Mouse (Mus musculus): ENCODE data around the gene Saal1. TPM values are rescaled to one million over a fixed set of nuclear protein-coding genes. Genes with fewer than 3 reads are reported as not detected.

Gene Saal1
- total RNA-seq, 1 experiment = 15.6 TPM

- no peak for DNase-seq (ENCODE audit: low read depth, low spot score)
- no peak overlapping the region for H3K9ac ChIP-seq (ENCODE audit: insufficient read depth, low read depth, low read length, poor library complexity, severe bottlenecking)
- no peaks in the 10 kb centered on the region for H3K9me3 ChIP-seq (ENCODE audit: control insufficient read depth, insufficient read depth, low read depth, low read length)
- in situ Hi-C loops (cut with MboI; ENCODE audit: low sequenced_read_pairs in 2 of 2, unreplicated experiment in 2 of 2) = no loop called here
- H3K4me1 ChIP-seq (ENCODE audit: control insufficient read depth in 2 of 2, insufficient read depth in 2 of 2, low read length in 2 of 2, poor library complexity in 1 of 2) = no peaks in the 10 kb centered on the region
- H3K36me3 ChIP-seq (ENCODE audit: control insufficient read depth, insufficient read depth, low read length, poor library complexity, severe bottlenecking) = no peaks in the 10 kb centered on the region
- H3K4me3 ChIP-seq (ENCODE audit: insufficient read depth in 1 of 2, low read depth in 1 of 2, low read length in 2 of 2, poor library complexity in 1 of 2, severe bottlenecking in 1 of 2) = no peak overlapping the region
- TF ChIP-seq MAFK (IDR thresholded peaks at IDR 0.05; ENCODE audit: insufficient read depth, low read depth, low read length) (no peak), ZNF384 (IDR thresholded peaks at IDR 0.05; ENCODE audit: low read depth, low read length) (no peak), HCFC1 (IDR thresholded peaks at IDR 0.05; ENCODE audit: borderline replicate concordance, insufficient read depth, low read length) (no peak), CHD2 (IDR thresholded peaks at IDR 0.05; ENCODE audit: low read depth, low read length) (no peak), ZC3H11A (IDR thresholded peaks at IDR 0.05; ENCODE audit: borderline replicate concordance, low read depth, low read length) (no peak)
- no peak overlapping the region for H3K27ac ChIP-seq (ENCODE audit: insufficient read depth, low read depth, low read length, poor library complexity, severe bottlenecking)
Observed at GRCm38 (mm10) chr7:46738561-46739460, 28.3 kb upstream of the Saal1 start.

- no peak for DNase-seq (ENCODE audit: low read depth, low spot score)
- TF ChIP-seq MAFK (IDR thresholded peaks at IDR 0.05; ENCODE audit: insufficient read depth, low read depth, low read length) = no peak
- TF ChIP-seq CHD2 (IDR thresholded peaks at IDR 0.05; ENCODE audit: low read depth, low read length) = no peak
- no peak for TF ChIP-seq ZNF384 (IDR thresholded peaks at IDR 0.05; ENCODE audit: low read depth, low read length)
- in situ Hi-C loops (cut with MboI; ENCODE audit: low sequenced_read_pairs in 2 of 2, unreplicated experiment in 2 of 2) = no loop called here
- Histone ChIP-seq H3K4me1 (ENCODE audit: control insufficient read depth in 2 of 2, insufficient read depth in 2 of 2, low read length in 2 of 2, poor library complexity in 1 of 2) (no peaks in the 10 kb centered on the region), H3K36me3 (ENCODE audit: control insufficient read depth, insufficient read depth, low read length, poor library complexity, severe bottlenecking) (no peaks in the 10 kb centered on the region), H3K9me3 (ENCODE audit: control insufficient read depth, insufficient read depth, low read depth, low read length) (no peaks in the 10 kb centered on the region), H3K4me3 (ENCODE audit: insufficient read depth in 1 of 2, low read depth in 1 of 2, low read length in 2 of 2, poor library complexity in 1 of 2, severe bottlenecking in 1 of 2) (no peak overlapping the region), H3K27ac (ENCODE audit: insufficient read depth, low read depth, low read length, poor library complexity, severe bottlenecking) (no peak overlapping the region), H3K9ac (ENCODE audit: insufficient read depth, low read depth, low read length, poor library complexity, severe bottlenecking) (no peak overlapping the region)
Observed at GRCm38 (mm10) chr7:46734983-46735382, 24.5 kb upstream of the Saal1 start.

GRCm38 (mm10) chr7:46732458-46732857, 22.0 kb upstream of the Saal1 start, which contains the start of gene Saa4:
Saa4 (minus strand) TSS chr7:46732603.
- DNase-seq (ENCODE audit: low read depth, low spot score) = no peak
- H3K36me3 ChIP-seq (ENCODE audit: control insufficient read depth, insufficient read depth, low read length, poor library complexity, severe bottlenecking) = no peaks in the 10 kb centered on the region
- H3K4me3 ChIP-seq (ENCODE audit: insufficient read depth in 1 of 2, low read depth in 1 of 2, low read length in 2 of 2, poor library complexity in 1 of 2, severe bottlenecking in 1 of 2) = no peak within 1 kb of the TSS
- no peaks in the 10 kb centered on the region for H3K9me3 ChIP-seq (ENCODE audit: control insufficient read depth, insufficient read depth, low read depth, low read length)
- H3K27ac ChIP-seq (ENCODE audit: insufficient read depth, low read depth, low read length, poor library complexity, severe bottlenecking) = no peak within 1 kb of the TSS
- no peak within 1 kb of the TSS; the same call in 1 of the 2 replicates for H3K9ac ChIP-seq (ENCODE audit: insufficient read depth, low read depth, low read length, poor library complexity, severe bottlenecking)
- in situ Hi-C loops (cut with MboI; ENCODE audit: low sequenced_read_pairs in 2 of 2, unreplicated experiment in 2 of 2) = no loop called here
- no peaks in the 10 kb centered on the region for H3K4me1 ChIP-seq (ENCODE audit: control insufficient read depth in 2 of 2, insufficient read depth in 2 of 2, low read length in 2 of 2, poor library complexity in 1 of 2)
- TF ChIP-seq CHD2 (IDR thresholded peaks at IDR 0.05; ENCODE audit: low read depth, low read length) (no peak), MAFK (IDR thresholded peaks at IDR 0.05; ENCODE audit: insufficient read depth, low read depth, low read length) (no peak), ZNF384 (IDR thresholded peaks at IDR 0.05; ENCODE audit: low read depth, low read length) (no peak), HCFC1 (IDR thresholded peaks at IDR 0.05; ENCODE audit: borderline replicate concordance, insufficient read depth, low read length) (no peak), ZC3H11A (IDR thresholded peaks at IDR 0.05; ENCODE audit: borderline replicate concordance, low read depth, low read length) (no peak)

DNA sequence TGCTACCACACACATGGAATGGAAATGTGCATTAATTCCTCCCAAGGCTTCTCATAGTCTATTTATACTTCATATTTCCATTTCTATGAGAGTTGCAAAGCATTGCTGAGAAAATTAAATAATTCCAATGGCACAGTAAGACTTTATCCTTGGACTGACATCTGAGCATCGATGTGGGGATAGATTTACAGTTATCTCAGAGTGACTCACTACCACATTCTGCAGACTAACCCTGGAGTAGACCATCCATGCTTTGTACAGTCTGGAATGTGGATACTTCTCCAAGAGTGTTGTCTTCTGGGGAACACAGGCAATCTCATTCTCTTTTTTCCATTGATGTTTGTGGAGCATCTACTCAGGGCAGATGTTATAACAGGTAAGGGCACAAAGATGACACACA, 17.1 kb upstream of the Saal1 start:
- Histone ChIP-seq H3K36me3 (ENCODE audit: control insufficient read depth, insufficient read depth, low read length, poor library complexity, severe bottlenecking) (no peaks in the 10 kb centered on the region), H3K9me3 (ENCODE audit: control insufficient read depth, insufficient read depth, low read depth, low read length) (no peaks in the 10 kb centered on the region), H3K4me3 (ENCODE audit: insufficient read depth in 1 of 2, low read depth in 1 of 2, low read length in 2 of 2, poor library complexity in 1 of 2, severe bottlenecking in 1 of 2) (no peak overlapping the region), H3K27ac (ENCODE audit: insufficient read depth, low read depth, low read length, poor library complexity, severe bottlenecking) (no peak overlapping the region), H3K9ac (ENCODE audit: insufficient read depth, low read depth, low read length, poor library complexity, severe bottlenecking) (no peak overlapping the region), H3K4me1 (ENCODE audit: control insufficient read depth in 2 of 2, insufficient read depth in 2 of 2, low read length in 2 of 2, poor library complexity in 1 of 2) (no peaks in the 10 kb centered on the region)
- in situ Hi-C loops (cut with MboI; ENCODE audit: low sequenced_read_pairs in 2 of 2, unreplicated experiment in 2 of 2) = no loop called here
- no peak for DNase-seq (ENCODE audit: low read depth, low spot score)
- TF ChIP-seq HCFC1 (IDR thresholded peaks at IDR 0.05; ENCODE audit: borderline replicate concordance, insufficient read depth, low read length) = no peak

DNA sequence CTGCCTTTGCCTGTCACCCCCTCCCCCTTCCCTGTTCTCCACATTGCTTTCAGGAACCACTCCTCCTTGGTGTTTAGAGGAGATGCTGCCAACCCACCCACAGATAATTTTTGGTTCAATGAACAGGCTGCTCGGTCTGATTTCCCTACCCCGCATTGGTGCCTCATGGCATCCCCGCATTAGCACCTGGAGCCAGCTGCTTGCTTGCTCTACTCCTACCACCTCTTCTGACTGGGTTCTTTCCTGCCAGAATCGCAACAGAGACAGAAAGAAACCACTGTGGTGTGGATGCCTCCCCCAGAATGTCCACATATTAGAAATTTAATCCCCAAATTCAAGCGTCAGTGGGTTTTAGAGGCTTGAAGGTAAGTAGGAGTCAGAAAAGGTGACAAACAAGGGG, 13.9 kb upstream of the Saal1 start:
- in situ Hi-C loops (cut with MboI; ENCODE audit: low sequenced_read_pairs in 2 of 2, unreplicated experiment in 2 of 2) = no loop called here
- no peak for TF ChIP-seq ZC3H11A (IDR thresholded peaks at IDR 0.05; ENCODE audit: borderline replicate concordance, low read depth, low read length)
- TF ChIP-seq HCFC1 (IDR thresholded peaks at IDR 0.05; ENCODE audit: borderline replicate concordance, insufficient read depth, low read length) = no peak
- TF ChIP-seq CHD2 (IDR thresholded peaks at IDR 0.05; ENCODE audit: low read depth, low read length) = no peak
- TF ChIP-seq MAFK (IDR thresholded peaks at IDR 0.05; ENCODE audit: insufficient read depth, low read depth, low read length) = no peak
- no peak for TF ChIP-seq ZNF384 (IDR thresholded peaks at IDR 0.05; ENCODE audit: low read depth, low read length)
- H3K4me3 ChIP-seq (ENCODE audit: insufficient read depth in 1 of 2, low read depth in 1 of 2, low read length in 2 of 2, poor library complexity in 1 of 2, severe bottlenecking in 1 of 2) = no peak overlapping the region

More for the DNA sequence above, 13.9 kb upstream of the Saal1 start:
- no peak for DNase-seq (ENCODE audit: low read depth, low spot score)
- Histone ChIP-seq H3K9ac (ENCODE audit: insufficient read depth, low read depth, low read length, poor library complexity, severe bottlenecking) (no peak overlapping the region), H3K27ac (ENCODE audit: insufficient read depth, low read depth, low read length, poor library complexity, severe bottlenecking) (no peak overlapping the region), H3K36me3 (ENCODE audit: control insufficient read depth, insufficient read depth, low read length, poor library complexity, severe bottlenecking) (no peaks in the 10 kb centered on the region), H3K4me1 (ENCODE audit: control insufficient read depth in 2 of 2, insufficient read depth in 2 of 2, low read length in 2 of 2, poor library complexity in 1 of 2) (no peaks in the 10 kb centered on the region), H3K9me3 (ENCODE audit: control insufficient read depth, insufficient read depth, low read depth, low read length) (no peaks in the 10 kb centered on the region)
